Mouse (Mus musculus) brain, embryonic 14.5 days (tissue): Measurements from ENCODE around the gene Far1. TPM values are rescaled to one million over a fixed set of nuclear protein-coding genes. Genes with fewer than 3 reads are reported as not detected.
A peak's percentile ranks its signal among the peaks of the same experiment; 100 is the strongest.

Source experiments
- DNase-seq: peaks from one replicate; pipeline ENCODE4 v3.0.0-alpha.2; 2011; ENCODE audit warnings: low read depth
- CTCF ChIP-seq: fragments of 200-500 bp; IDR thresholded peaks from 2 replicates; pipeline ENCODE4 v1.5.1; 2012; ENCODE audit warnings: inconsistent platforms, mild to moderate bottlenecking, moderate library complexity, borderline replicate concordance; ENCODE audit not compliant: insufficient read depth, insufficient read length; ENCODE audit errors: extremely low read depth
- POLR2A ChIP-seq: fragments of 200-500 bp; IDR thresholded peaks from 2 replicates; pipeline ENCODE4 v1.6.1; 2012; ENCODE audit warnings: mild to moderate bottlenecking, inconsistent platforms, borderline replicate concordance; ENCODE audit not compliant: poor library complexity, insufficient read depth, insufficient read length, severe bottlenecking; ENCODE audit errors: extremely low read depth
- polyA plus RNA-seq: library from polyadenylated mRNA; depleted of rRNA; stranded (reverse); fragments of >200 nt; gene quantifications from 2 replicates; pipeline ENCODE4 v1.2.3, GENCODE M21; 2012; rRNA removed

Gene Far1
- polyA plus RNA-seq, 1 experiment = 56.2 TPM

DNA sequence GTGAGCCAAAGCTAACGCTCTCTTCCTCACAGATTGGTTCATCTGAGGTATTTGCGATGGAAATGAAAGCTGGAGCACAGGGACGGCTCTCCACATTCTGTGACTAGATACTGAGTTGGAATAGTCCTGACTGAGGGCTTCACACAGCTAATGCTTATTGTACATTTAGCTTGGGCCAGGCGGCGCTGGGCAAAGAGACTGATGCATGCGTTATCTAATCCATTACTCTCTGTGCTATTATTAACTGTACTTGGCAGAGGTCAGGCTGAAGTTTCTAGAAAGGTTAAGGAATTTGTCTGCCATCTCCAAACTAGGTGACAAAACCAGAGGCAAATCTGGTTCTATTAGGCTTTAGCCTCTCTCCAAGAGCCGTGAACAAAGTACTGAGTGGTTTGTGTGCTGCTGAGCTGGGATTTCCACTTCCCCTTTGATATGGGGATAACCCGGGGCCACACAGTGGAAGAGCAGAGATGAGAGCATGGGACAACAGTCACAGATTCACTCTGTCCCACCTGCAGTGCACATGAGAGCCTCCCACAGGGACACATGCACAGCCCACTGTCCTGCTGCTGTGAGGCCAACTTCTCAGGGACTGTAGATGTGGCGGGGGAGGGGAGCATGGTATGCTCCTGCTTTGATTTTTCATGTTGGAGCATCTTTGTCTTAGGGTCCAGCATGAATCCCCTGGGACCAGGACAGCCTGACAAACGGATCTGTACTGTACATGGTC, 100.7 kb downstream of the Far1 start:
- no peak for DNase-seq
- no peak for TF ChIP-seq POLR2A
- no peak for TF ChIP-seq CTCF

DNA sequence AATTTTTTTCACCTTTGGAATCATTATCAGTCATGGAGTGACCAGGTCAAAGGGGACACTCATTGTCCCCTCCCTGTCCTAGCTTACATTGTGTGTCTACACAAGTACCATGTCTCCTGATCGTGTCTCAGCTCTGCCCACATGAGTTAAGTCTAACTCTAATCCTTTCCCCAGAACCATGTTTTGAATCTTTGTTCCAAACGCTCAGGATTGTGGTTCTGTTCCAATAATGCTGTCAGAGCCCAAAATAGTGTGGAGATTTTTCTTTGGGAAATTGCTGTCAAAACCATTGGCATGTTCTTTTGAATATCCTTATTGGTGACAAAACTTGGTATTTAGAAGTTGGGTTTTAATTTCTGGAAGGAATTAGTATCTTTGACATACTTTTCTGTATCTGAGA, 105.5 kb downstream of the Far1 start:
- DNase-seq = no peak
- TF ChIP-seq CTCF = no peak
- TF ChIP-seq POLR2A = no peak

DNA sequence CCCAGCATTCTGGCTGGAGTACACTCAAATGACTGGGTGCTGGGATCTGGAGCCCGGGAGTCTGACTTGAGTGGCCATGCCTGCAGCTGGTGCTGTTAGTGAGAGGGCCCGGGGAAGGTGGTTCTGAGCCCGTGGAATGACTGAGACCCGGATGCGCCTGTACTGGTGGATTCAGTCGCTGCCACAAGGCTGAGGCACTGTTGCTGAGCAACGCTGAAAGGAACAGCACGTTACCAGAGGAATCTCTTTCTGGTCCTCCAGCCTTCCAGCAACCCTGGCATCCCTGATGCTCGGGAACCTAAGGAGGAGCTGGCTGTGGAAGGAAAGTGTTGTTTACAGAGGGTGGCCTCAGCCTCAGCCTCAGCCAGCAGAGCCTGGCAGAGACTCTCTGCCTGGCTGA, 106.1 kb downstream of the Far1 start:
- DNase-seq = peak; percentile 43

More for the DNA sequence above, 106.1 kb downstream of the Far1 start:
- TF ChIP-seq CTCF = no peak
- TF ChIP-seq POLR2A = no peak

Other genes with a start within 250 kb of the Far1 start
- gene Btbd10, start 144.4 kb upstream of the Far1 start, polyA plus RNA-seq = 47.8 and 51.3 TPM in 2 replicates
- not detected in 2 replicates for gene Pth, start 125.3 kb upstream of the Far1 start, polyA plus RNA-seq